In the genomic region with DNA sequence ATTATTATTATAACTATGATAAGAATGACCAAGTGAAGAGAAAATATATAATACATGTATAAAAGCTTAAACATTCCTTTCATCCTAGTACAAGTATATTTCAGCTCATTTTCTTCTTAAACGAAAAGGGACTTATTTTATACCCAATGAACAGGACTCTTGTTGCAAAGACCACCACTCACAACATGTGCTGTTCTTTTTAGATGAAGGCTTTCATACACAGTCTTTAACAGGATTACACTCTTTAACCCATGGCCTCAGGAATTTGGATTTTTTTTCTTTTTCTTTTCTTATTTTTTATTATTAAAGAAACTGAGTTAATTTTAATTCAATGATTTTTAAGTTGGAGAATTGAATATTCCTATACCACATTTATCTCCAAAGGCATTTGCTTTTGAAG, we compare ENCODE assay signal across 23 mouse cellular contexts. TPM values are rescaled to one million over a fixed set of nuclear protein-coding genes. Genes with fewer than 3 reads are reported as not detected.
A peak's percentile ranks its signal among the peaks of the same experiment; 100 is the strongest.
DNase-seq lines count a peak whose midpoint lies in the region; ATAC-seq and TF ChIP-seq lines count a peak whose summit lies in the region.
"Had no signal": no experiment of that assay in that cellular context is flagged by ENCODE, and none has a peak within 500 bp of the region (broad histone marks: within the 10 kb centered on the region; RNA-seq: fewer than 3 reads in every experiment).

No protein-coding gene starts in this region.

- peak; percentile 68 for ATAC-seq in forebrain, embryonic 11.5 days (replicated peaks; ENCODE audit: low FRiP score)
- ATAC-seq in forebrain, embryonic 16.5 days = no peak
- 0 out of 2 replicates have a peak, but pooled peaks have one; percentile 48 for ATAC-seq in hindbrain, embryonic 11.5 days (ENCODE audit: low FRiP score)
- no peak for ATAC-seq in hindbrain, postnatal 0 days
- ATAC-seq in midbrain, embryonic 11.5 days (ENCODE audit: low FRiP score) = peak; percentile 72
- ATAC-seq in midbrain, postnatal 0 days (ENCODE audit: low FRiP score) = no peak
- ATAC-seq: activated CD4-positive, CD25-positive, alpha-beta regulatory T cell, adult 4 months had no signal

- no peak overlapping the region for H3K9ac ChIP-seq in forebrain, embryonic 11.5 days (ENCODE audit: low read length)
- H3K9ac ChIP-seq in forebrain, embryonic 16.5 days (replicated peaks; ENCODE audit: low read depth, low read length) = no peak overlapping the region
- H3K9ac ChIP-seq in hindbrain, embryonic 11.5 days (ENCODE audit: low read depth, low read length) = no peak overlapping the region
- H3K9ac ChIP-seq in hindbrain, postnatal 0 days (replicated peaks; ENCODE audit: low read length) = no peak overlapping the region
- no peak overlapping the region for H3K9ac ChIP-seq in midbrain, embryonic 11.5 days (ENCODE audit: low read length)
- no peak overlapping the region for H3K9ac ChIP-seq in midbrain, postnatal 0 days (replicated peaks; ENCODE audit: low read length, poor library complexity, severe bottlenecking)
- H3K9ac ChIP-seq: embryonic facial prominence, embryonic 13.5 days; heart, embryonic 12.5 days; heart, embryonic 15.5 days; hindbrain, embryonic 14.5 days had no signal

- WGBS in forebrain, embryonic 11.5 days = 25% methylated on average over 1 of the region's 1 CpGs
- WGBS in forebrain, embryonic 16.5 days = 6% methylated on average over 1 of the region's 1 CpGs
- WGBS in hindbrain, embryonic 11.5 days = 63% methylated on average over 1 of the region's 1 CpGs
- 41% methylated on average over 1 of the region's 1 CpGs for WGBS in hindbrain, postnatal 0 days
- WGBS in midbrain, embryonic 11.5 days = 16% methylated on average over 1 of the region's 1 CpGs
- 18% methylated on average over 1 of the region's 1 CpGs for WGBS in midbrain, postnatal 0 days

- no peak for DNase-seq in forebrain, embryonic 11.5 days (ENCODE audit: low spot score)
- no peak for DNase-seq in hindbrain, embryonic 11.5 days (ENCODE audit: low spot score)
- DNase-seq in hindbrain, postnatal 0 days (ENCODE audit: low spot score) = no peak
- no peak for DNase-seq in midbrain, embryonic 11.5 days (ENCODE audit: low spot score, missing footprints)
- no peak for DNase-seq in midbrain, postnatal 0 days (ENCODE audit: low spot score)
- DNase-seq: adrenal gland, adult 8-10 months; adrenal gland, postnatal 25 days; cerebellum, adult 11-12 months; cerebellum, adult 8-10 months; cerebellum, postnatal 36 days; gastrocnemius, postnatal 25 days; heart, adult 18-20 months; heart, postnatal 10 days; heart, postnatal 36 days had no signal

- H3K27me3 ChIP-seq in forebrain, embryonic 11.5 days (ENCODE audit: control insufficient read depth, insufficient read depth, low read length) = peaks cover 3% of the 10 kb centered on the region; the same call in 1 of the 2 replicates
- no peaks in the 10 kb centered on the region for H3K27me3 ChIP-seq in forebrain, embryonic 16.5 days (replicated peaks; ENCODE audit: control insufficient read depth, insufficient read depth, low read length)
- no peaks in the 10 kb centered on the region for H3K27me3 ChIP-seq in hindbrain, embryonic 11.5 days (ENCODE audit: control insufficient read depth, insufficient read depth, low read length)
- H3K27me3 ChIP-seq in hindbrain, postnatal 0 days (ENCODE audit: insufficient read depth, low read length) = no peaks in the 10 kb centered on the region
- no peaks in the 10 kb centered on the region for H3K27me3 ChIP-seq in midbrain, embryonic 11.5 days (ENCODE audit: control insufficient read depth, insufficient read depth, low read length)
- no peaks in the 10 kb centered on the region for H3K27me3 ChIP-seq in midbrain, postnatal 0 days (ENCODE audit: insufficient read depth, low read length)
- H3K27me3 ChIP-seq: embryonic facial prominence, embryonic 13.5 days; heart, embryonic 12.5 days; heart, embryonic 15.5 days had no signal

- H3K9me3 ChIP-seq in forebrain, embryonic 11.5 days (ENCODE audit: control insufficient read depth, low read length) = no peaks in the 10 kb centered on the region
- no peaks in the 10 kb centered on the region for H3K9me3 ChIP-seq in forebrain, embryonic 16.5 days (ENCODE audit: control insufficient read depth, low read length)
- H3K9me3 ChIP-seq in hindbrain, embryonic 11.5 days (ENCODE audit: control insufficient read depth, low read length) = no peaks in the 10 kb centered on the region
- H3K9me3 ChIP-seq in hindbrain, postnatal 0 days (ENCODE audit: low read length) = no peaks in the 10 kb centered on the region
- H3K9me3 ChIP-seq in midbrain, embryonic 11.5 days (ENCODE audit: control insufficient read depth, low read length) = no peaks in the 10 kb centered on the region
- no peaks in the 10 kb centered on the region for H3K9me3 ChIP-seq in midbrain, postnatal 0 days (ENCODE audit: low read length)
- H3K9me3 ChIP-seq: embryonic facial prominence, embryonic 10.5 days; embryonic facial prominence, embryonic 13.5 days; heart, embryonic 12.5 days; heart, embryonic 15.5 days; hindbrain, embryonic 10.5 days had no signal

- TF ChIP-seq CTCF in hindbrain, postnatal 0 days (IDR thresholded peaks at IDR 0.05; ENCODE audit: low read depth) = no peak
- no peak for TF ChIP-seq CTCF in midbrain, postnatal 0 days (IDR thresholded peaks at IDR 0.05)

- H3K4me1 ChIP-seq in forebrain, embryonic 11.5 days (replicated peaks; ENCODE audit: control insufficient read depth, insufficient read depth, low read length) = no peaks in the 10 kb centered on the region; the same call in 1 of the 2 replicates
- peaks cover 9% of the 10 kb centered on the region for H3K4me1 ChIP-seq in forebrain, embryonic 16.5 days (replicated peaks; ENCODE audit: control insufficient read depth, insufficient read depth, low read length)
- H3K4me1 ChIP-seq in hindbrain, embryonic 11.5 days (replicated peaks; ENCODE audit: control insufficient read depth, insufficient read depth, low read length) = no peaks in the 10 kb centered on the region
- H3K4me1 ChIP-seq in hindbrain, postnatal 0 days (ENCODE audit: insufficient read depth, low read length) = no peaks in the 10 kb centered on the region; the same call in 1 of the 2 replicates
- 0 out of 2 replicates have a peak, but pooled peaks cover 2% of the 10 kb centered on the region for H3K4me1 ChIP-seq in midbrain, embryonic 11.5 days (ENCODE audit: control insufficient read depth, insufficient read depth, low read length)
- no peaks in the 10 kb centered on the region for H3K4me1 ChIP-seq in midbrain, postnatal 0 days (ENCODE audit: insufficient read depth, low read length)
- H3K4me1 ChIP-seq: embryonic facial prominence, embryonic 10.5 days; embryonic facial prominence, embryonic 13.5 days; heart, embryonic 12.5 days; heart, embryonic 15.5 days had no signal

- no peaks in the 10 kb centered on the region for H3K36me3 ChIP-seq in forebrain, embryonic 11.5 days (ENCODE audit: control insufficient read depth, insufficient read depth, low read length)
- H3K36me3 ChIP-seq in forebrain, embryonic 16.5 days (ENCODE audit: control insufficient read depth, insufficient read depth) = no peaks in the 10 kb centered on the region; the same call in 1 of the 2 replicates
- no peaks in the 10 kb centered on the region for H3K36me3 ChIP-seq in hindbrain, embryonic 11.5 days (ENCODE audit: control insufficient read depth, insufficient read depth, low read length)
- H3K36me3 ChIP-seq in hindbrain, postnatal 0 days (ENCODE audit: insufficient read depth, low read length) = no peaks in the 10 kb centered on the region
- no peaks in the 10 kb centered on the region for H3K36me3 ChIP-seq in midbrain, embryonic 11.5 days (ENCODE audit: control insufficient read depth, insufficient read depth, low read length)
- no peaks in the 10 kb centered on the region for H3K36me3 ChIP-seq in midbrain, postnatal 0 days (ENCODE audit: insufficient read depth, low read length)
- H3K36me3 ChIP-seq: embryonic facial prominence, embryonic 10.5 days; embryonic facial prominence, embryonic 13.5 days; heart, embryonic 12.5 days; heart, embryonic 15.5 days; hindbrain, embryonic 10.5 days had no signal

- H3K27ac ChIP-seq in forebrain, embryonic 11.5 days (ENCODE audit: low read depth, low read length) = no peak overlapping the region
- H3K27ac ChIP-seq in forebrain, embryonic 16.5 days (ENCODE audit: low read length) = no peak overlapping the region
- no peak overlapping the region for H3K27ac ChIP-seq in hindbrain, embryonic 11.5 days (ENCODE audit: low read depth, low read length)
- H3K27ac ChIP-seq in hindbrain, postnatal 0 days = no peak overlapping the region
- no peak overlapping the region for H3K27ac ChIP-seq in midbrain, embryonic 11.5 days (ENCODE audit: low read depth, low read length)
- no peak overlapping the region for H3K27ac ChIP-seq in midbrain, postnatal 0 days (ENCODE audit: low read depth, low read length)
- H3K27ac ChIP-seq: embryonic facial prominence, embryonic 10.5 days; embryonic facial prominence, embryonic 13.5 days; heart, embryonic 15.5 days; hindbrain, embryonic 10.5 days; hindbrain, embryonic 14.5 days had no signal

- no peak overlapping the region for H3K4me3 ChIP-seq in forebrain, embryonic 11.5 days (ENCODE audit: low read depth, low read length)
- no peak overlapping the region for H3K4me3 ChIP-seq in forebrain, embryonic 16.5 days (replicated peaks; ENCODE audit: low read length)
- no peak overlapping the region for H3K4me3 ChIP-seq in hindbrain, embryonic 11.5 days (ENCODE audit: low read depth, low read length)
- no peak overlapping the region for H3K4me3 ChIP-seq in hindbrain, postnatal 0 days (ENCODE audit: low read length)
- no peak overlapping the region for H3K4me3 ChIP-seq in midbrain, embryonic 11.5 days (ENCODE audit: low read depth, low read length)
- no peak overlapping the region for H3K4me3 ChIP-seq in midbrain, postnatal 0 days (ENCODE audit: low read depth, low read length)
- H3K4me3 ChIP-seq: embryonic facial prominence, embryonic 10.5 days; embryonic facial prominence, embryonic 13.5 days; erythroblast, embryonic 14.5 days; heart, embryonic 12.5 days; heart, embryonic 15.5 days; hindbrain, embryonic 10.5 days had no signal

- no peak overlapping the region for H3K4me2 ChIP-seq in forebrain, embryonic 11.5 days (ENCODE audit: low read depth, low read length, severe bottlenecking)
- H3K4me2 ChIP-seq in forebrain, embryonic 16.5 days (ENCODE audit: low read length) = no peak overlapping the region
- H3K4me2 ChIP-seq in hindbrain, embryonic 11.5 days (replicated peaks; ENCODE audit: low read depth, low read length) = no peak overlapping the region
- no peak overlapping the region for H3K4me2 ChIP-seq in hindbrain, postnatal 0 days (ENCODE audit: low read depth, low read length)
- no peak overlapping the region for H3K4me2 ChIP-seq in midbrain, embryonic 11.5 days
- no peak overlapping the region for H3K4me2 ChIP-seq in midbrain, postnatal 0 days (ENCODE audit: low read depth, low read length, poor library complexity, severe bottlenecking)
- H3K4me2 ChIP-seq: embryonic facial prominence, embryonic 13.5 days; heart, embryonic 12.5 days; heart, embryonic 15.5 days; hindbrain, embryonic 14.5 days had no signal

RNA-seq across cellular contexts. Expression of a gene that starts 20.4 kb away (rescaled TPM):
- polyA plus RNA-seq in forebrain, embryonic 11.5 days (2014; fragmentation: Nextera tagmentation; extraction: Ambion mirVana) = 95.2 and 99.8 TPM in 2 replicates
- polyA plus RNA-seq in forebrain, embryonic 16.5 days (2015; fragmentation: Nextera tagmentation; extraction: Ambion mirVana) = 739 and 853 TPM in 2 replicates
- 99.4 and 103 TPM in 2 replicates for polyA plus RNA-seq in hindbrain, embryonic 11.5 days (2014; fragmentation: Nextera tagmentation; extraction: Ambion mirVana)
- 709 and 772 TPM in 2 replicates for total RNA-seq in hindbrain, postnatal 0 days (2014; rRNA removed)
- polyA plus RNA-seq in hindbrain, postnatal 0 days (2015; fragmentation: Nextera tagmentation; extraction: Ambion mirVana) = 546 and 548 TPM in 2 replicates
- 163 and 190 TPM in 2 replicates for polyA plus RNA-seq in midbrain, embryonic 11.5 days (2014; fragmentation: Nextera tagmentation; extraction: Ambion mirVana)
- total RNA-seq in midbrain, postnatal 0 days (2014; rRNA removed) = 913 and 1,167 TPM in 2 replicates
- 620 and 624 TPM in 2 replicates for polyA plus RNA-seq in midbrain, postnatal 0 days (2015; fragmentation: Nextera tagmentation; extraction: Ambion mirVana)
- polyA plus RNA-seq: erythroblast, embryonic 14.5 days had no signal

Comparison
In these comparisons a context has a peak if more than half of its experiments do, and no peak if none do; other contexts are left out.
1. ATAC-seq: peak in forebrain, embryonic 11.5 days (single experiment), hindbrain, embryonic 11.5 days (single experiment) and midbrain, embryonic 11.5 days (single experiment); none in forebrain, embryonic 16.5 days (single experiment), hindbrain, postnatal 0 days (single experiment) and midbrain, postnatal 0 days (single experiment).